Mouse (Mus musculus) hematopoietic stem cell, adult 5-6 weeks (primary cell): ENCODE data around the gene Mcrs1. TPM values are rescaled to one million over a fixed set of nuclear protein-coding genes. Genes with fewer than 3 reads are reported as not detected.

ENCODE experiments used
- ATAC-seq, 2 experiments: fragments of 125-278 bp in 1 of 2; replicated peaks in 1 of 2; 2 replicates each; pipeline ENCODE4 v1.8.0; 2016 to 2017; ENCODE audit warnings: inconsistent platforms in 2 of 2, mild to moderate bottlenecking in 2 of 2, moderate number of reproducible peaks in 2 of 2, low read depth in 1 of 2, moderate TSS enrichment in 1 of 2; ENCODE audit not compliant: low FRiP score in 2 of 2, poor library complexity in 2 of 2, severe bottlenecking in 2 of 2, insufficient read depth in 1 of 2, low TSS enrichment in 1 of 2
- total RNA-seq: library from RNA; stranded (forward); fragments of 172-1452, 232-1000 nt; gene quantifications from 2 replicates; pipeline ENCODE4 v1.2.3, GENCODE M21; 2017

Mcrs1 gene
- total RNA-seq, 1 experiment from 2014 or later: 46.5 TPM

DNA sequence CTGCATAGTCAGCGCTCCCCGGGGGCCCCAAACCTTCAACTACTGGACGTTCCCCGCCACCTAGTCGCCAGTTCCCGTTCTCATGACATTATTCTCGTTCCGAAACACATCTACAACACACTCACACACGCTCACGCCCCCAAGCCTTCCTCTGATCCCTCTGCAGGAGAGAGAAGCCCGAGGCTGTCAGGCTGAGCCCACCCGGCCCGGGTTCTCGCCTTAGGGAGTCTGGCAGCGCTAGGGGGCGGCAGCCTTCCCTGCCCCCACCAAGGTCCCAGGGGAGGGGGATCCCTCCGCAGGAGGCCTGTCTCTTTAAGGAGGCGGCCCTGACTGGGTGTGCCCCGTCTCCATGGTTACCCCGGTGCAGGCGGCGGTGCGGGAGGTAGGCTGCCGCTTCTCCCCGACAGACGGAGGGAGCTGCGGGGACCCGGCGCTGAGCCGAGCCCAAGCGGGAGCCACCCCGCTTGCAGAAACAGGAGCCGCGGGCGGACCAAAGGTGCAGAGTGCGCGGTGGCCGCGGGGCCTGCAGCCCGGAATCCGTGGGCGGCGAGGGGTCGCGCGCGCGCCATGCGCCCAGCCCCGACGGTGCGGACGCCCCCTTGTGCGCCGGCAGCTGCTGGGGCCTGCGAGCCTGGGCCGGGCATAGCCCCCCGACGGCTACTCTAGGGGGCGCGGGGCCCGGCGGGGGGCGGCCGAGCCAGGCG lies 27.4 kb downstream of the Mcrs1 start, which contains the start of gene Kcnh3:
Gene Kcnh3, plus strand, starts transcription at position 654 of the 704 bp plus-strand sequence.
- peak; percentile 12 to 20; a peak in 1 of 4 replicates for ATAC-seq

- no peak for ATAC-seq
Observed at GRCm38 (mm10) chr15:99223585-99224207, 28.1 kb downstream of the Mcrs1 start.

- no peak for ATAC-seq
Observed at GRCm38 (mm10) chr15:99222794-99223584, 28.8 kb downstream of the Mcrs1 start.

GRCm38 (mm10) chr15:99221315-99221952 lies 30.3 kb downstream of the Mcrs1 start:
- no peak for ATAC-seq

DNA sequence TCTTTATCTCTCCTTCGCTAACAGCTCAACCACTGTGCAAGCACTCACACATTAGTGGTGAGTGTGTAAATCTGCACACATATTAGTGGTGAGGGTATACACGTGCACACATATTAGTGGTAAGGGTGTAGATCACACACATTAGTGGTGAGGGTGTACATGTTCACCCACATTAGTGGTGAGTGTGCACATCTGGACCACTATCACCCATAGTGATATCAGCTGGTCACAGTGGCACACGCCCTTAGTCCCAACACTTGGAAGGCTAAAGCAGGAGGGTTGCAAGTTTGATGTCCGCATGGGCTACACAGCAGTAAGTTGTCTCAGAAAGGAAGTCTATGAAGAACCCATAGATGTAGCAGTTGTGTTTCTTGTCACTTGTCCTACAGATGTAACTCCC lies 34.1 kb downstream of the Mcrs1 start:
- ATAC-seq: no peak

DNA sequence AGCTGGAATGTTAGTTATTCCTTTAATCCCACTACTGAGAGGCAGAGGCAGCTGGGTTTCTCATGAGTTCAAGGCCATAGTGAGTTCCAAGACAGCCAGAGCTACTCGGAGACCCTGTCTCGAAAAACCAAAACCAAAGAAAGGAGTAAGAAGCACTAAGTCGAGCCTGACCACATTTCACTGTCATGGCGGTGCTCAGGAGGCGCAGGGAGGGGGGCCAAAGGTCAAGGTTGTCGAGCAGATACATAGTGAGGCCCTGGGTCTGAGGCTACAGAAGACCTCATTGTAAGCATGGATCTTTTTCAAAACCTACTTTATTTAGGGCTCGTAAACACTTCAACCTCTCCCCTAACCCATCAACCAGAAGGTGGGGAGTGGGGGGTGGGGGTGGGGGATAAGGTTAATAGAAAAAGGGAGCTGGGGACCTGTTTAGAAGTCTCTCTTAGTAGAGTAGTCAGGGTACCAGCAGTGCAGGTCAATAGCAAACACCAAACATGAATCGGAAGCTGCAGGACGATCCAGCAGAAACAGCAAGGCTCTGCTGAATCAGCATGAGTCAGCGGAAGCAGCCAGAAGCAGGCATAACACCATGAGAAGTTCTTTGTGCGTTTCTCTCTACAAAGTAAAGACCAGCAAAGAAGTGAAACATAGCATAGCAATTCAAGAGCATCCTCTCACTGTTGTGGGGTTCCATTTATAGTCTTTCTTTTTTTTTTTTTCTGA lies 35.9 kb downstream of the Mcrs1 start:
- no peak for ATAC-seq

DNA sequence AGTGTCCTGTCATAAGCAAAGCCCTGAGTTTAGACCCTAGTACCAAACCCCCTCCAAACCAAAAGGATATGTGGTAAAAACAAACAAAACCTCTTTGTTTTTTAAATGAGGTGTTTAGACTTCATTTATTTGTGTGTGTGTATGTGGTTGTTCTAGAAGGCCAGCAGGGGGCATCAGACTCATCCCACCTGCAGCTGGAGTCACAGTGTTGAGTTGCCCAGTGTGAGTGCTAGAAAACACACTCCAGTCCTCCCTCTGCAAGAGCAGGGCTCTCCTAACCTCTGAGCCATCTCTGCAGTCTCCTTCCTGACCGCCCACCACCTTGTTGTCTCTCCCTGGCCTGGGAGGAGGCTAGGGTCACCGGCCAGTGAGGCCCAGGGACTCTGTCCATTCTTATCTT lies 36.8 kb downstream of the Mcrs1 start:
- ATAC-seq: no peak

DNA sequence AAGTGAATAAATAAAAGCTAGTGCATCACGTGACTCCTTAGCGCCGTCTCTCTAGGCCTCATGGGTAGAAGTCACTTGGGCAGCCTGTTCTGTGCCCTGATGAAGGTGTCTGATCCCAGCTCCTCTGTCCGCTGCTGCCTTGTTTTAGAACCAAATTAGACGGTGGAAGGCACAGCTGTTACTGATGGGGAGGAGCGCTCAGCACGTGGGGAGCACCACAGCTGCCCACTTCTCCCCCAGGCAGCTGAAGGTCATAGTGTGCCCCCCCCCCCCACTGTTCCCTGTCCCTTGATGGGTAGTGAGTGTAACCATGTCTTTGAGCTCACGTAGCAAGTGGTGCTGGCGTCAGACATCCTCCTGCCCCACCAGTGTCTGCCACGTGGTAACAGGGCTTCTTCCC lies 38.6 kb downstream of the Mcrs1 start:
- no peak for ATAC-seq

DNA sequence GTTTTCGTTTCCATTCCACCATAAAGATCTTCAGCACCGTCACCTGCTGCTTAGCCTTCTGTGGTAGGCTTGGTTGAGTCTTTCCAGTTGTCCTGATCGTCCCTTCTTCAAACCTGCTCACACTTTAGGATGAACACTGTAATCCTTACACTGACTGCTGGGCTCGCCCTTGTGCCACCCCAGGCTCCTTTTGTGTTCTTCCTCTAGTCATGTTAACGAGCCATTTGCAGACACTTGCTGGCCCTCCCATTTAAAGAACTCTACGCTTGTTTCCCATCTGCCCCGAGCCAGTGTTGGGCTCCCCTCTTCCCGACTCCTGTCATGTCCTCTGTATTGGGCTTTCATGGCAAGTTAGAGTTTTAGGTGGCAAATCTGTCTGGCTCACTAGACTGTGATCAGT lies 45.8 kb downstream of the Mcrs1 start:
- ATAC-seq: no peak

GRCm38 (mm10) chr15:99198761-99199160 lies 53.0 kb downstream of the Mcrs1 start:
- ATAC-seq: no peak

- ATAC-seq: no peak
Observed at GRCm38 (mm10) chr15:99195043-99195442, 56.7 kb downstream of the Mcrs1 start.

DNA sequence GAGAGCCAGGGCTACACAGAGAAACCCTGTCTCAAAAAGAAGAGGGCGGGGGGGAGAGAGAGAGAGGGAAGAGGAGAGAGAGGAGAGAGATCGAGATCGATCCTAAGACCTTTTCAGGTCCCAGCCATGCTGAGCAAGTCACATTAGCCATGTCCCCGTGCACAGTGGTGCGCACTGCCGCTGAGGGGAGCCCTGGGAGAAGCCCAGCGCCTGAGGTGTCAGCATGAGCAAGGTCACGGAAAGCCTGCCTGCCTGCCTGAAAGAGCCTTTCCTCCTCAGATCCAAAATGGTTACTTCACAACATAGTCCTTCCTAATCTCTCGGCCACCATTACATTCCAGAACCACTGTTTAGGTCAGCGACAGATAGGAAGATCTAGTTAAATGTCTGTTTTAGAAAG lies 57.4 kb downstream of the Mcrs1 start:
- ATAC-seq: no peak

Other genes starting within 250 kb of the Mcrs1 start
- 58.2 and 65.1 TPM in 2 replicates for gene Tuba1c, start 222.1 kb downstream of the Mcrs1 start, total RNA-seq
- not detected in 2 replicates for gene Prph, start 196.8 kb downstream of the Mcrs1 start, total RNA-seq
- 13.4 and 15.9 TPM in 2 replicates for gene Troap, start 177.4 kb downstream of the Mcrs1 start, total RNA-seq
- gene C1ql4, start 164.1 kb downstream of the Mcrs1 start, total RNA-seq: not detected in 2 replicates
- not detected in 2 replicates for gene Dnajc22, start 158.8 kb downstream of the Mcrs1 start, total RNA-seq
- gene Spats2, start 126.0 kb downstream of the Mcrs1 start, total RNA-seq: 0.25 TPM in 1 of 2 replicates, not detected in the other
- not detected in 2 replicates for gene Kcnh3, start 27.1 kb downstream of the Mcrs1 start, total RNA-seq
- 16.4 and 22.0 TPM in 2 replicates for gene Prpf40b, start 43.1 kb upstream of the Mcrs1 start, total RNA-seq
- gene Fam186b, start 43.9 kb upstream of the Mcrs1 start, total RNA-seq: 0.05 TPM in 1 of 2 replicates, not detected in the other
- gene Fmnl3, start 118.5 kb upstream of the Mcrs1 start, total RNA-seq: 16.5 and 20.1 TPM in 2 replicates
- gene Tmbim6, start 140.9 kb upstream of the Mcrs1 start, total RNA-seq: 120 and 133 TPM in 2 replicates
- gene Nckap5l, start 205.8 kb upstream of the Mcrs1 start, total RNA-seq: 0.89 and 1.8 TPM in 2 replicates
- gene Bcdin3d, start 222.8 kb upstream of the Mcrs1 start, total RNA-seq: 7.1 and 7.2 TPM in 2 replicates